Mouse (Mus musculus) hindbrain, embryonic 11.5 days (tissue): Measurements from ENCODE around the gene Dcakd. TPM values are rescaled to one million over a fixed set of nuclear protein-coding genes. Genes with fewer than 3 reads are reported as not detected.

ENCODE experiments used
- ATAC-seq: fragments of 200-750 bp; cut with Nextera tagmentation; 2 replicates; pipeline ENCODE4 v1.8.0; 2017; ENCODE audit warnings: mild to moderate bottlenecking, moderate TSS enrichment, moderate library complexity; ENCODE audit not compliant: low FRiP score
- DNase-seq: peaks from one replicate; pipeline ENCODE4 v3.0.0-alpha.2; 2015; ENCODE audit warnings: low spot score
- H3K27ac ChIP-seq: fragments of 300-500 bp; sonication (generic); 2 replicates; pipeline ENCODE4 v1.5.1; 2014; ENCODE audit warnings: mild to moderate bottlenecking, low read depth, low read length
- H3K27me3 ChIP-seq: fragments of 300-500 bp; sonication (generic); 2 replicates; pipeline ENCODE4 v1.6.1; 2014; ENCODE audit warnings: mild to moderate bottlenecking, low read length, moderate library complexity, mixed read lengths; ENCODE audit not compliant: control insufficient read depth, insufficient read depth
- H3K36me3 ChIP-seq: fragments of 300-500 bp; sonication (generic); 2 replicates; pipeline ENCODE4 v1.6.1; 2014; ENCODE audit warnings: mild to moderate bottlenecking, low read length, moderate library complexity, mixed read lengths; ENCODE audit not compliant: control insufficient read depth, insufficient read depth
- H3K4me1 ChIP-seq: fragments of 300-500 bp; sonication (generic); replicated peaks from 2 replicates; pipeline ENCODE4 v1.6.1; 2014; ENCODE audit warnings: low read length, mixed read lengths; ENCODE audit not compliant: control insufficient read depth, insufficient read depth
- H3K4me2 ChIP-seq: fragments of 300-500 bp; sonication (generic); replicated peaks from 2 replicates; pipeline ENCODE4 v1.6.1; 2014; ENCODE audit warnings: mild to moderate bottlenecking, low read depth, low read length
- H3K4me3 ChIP-seq: fragments of 300-500 bp; sonication (generic); 2 replicates; pipeline ENCODE4 v1.5.1; 2014; ENCODE audit warnings: low read depth, low read length
- H3K9ac ChIP-seq: fragments of 300-500 bp; sonication (generic); 2 replicates; pipeline ENCODE4 v1.6.1; 2014; ENCODE audit warnings: low read depth, low read length
- H3K9me3 ChIP-seq: fragments of 300-500 bp; sonication (generic); 2 replicates; pipeline ENCODE4 v1.6.1; 2016; ENCODE audit warnings: low read length; ENCODE audit not compliant: control insufficient read depth
- WGBS: fragments of 180-500 bp; shearing (Covaris S2); extraction: QIAGEN DNeasy Blood & Tissue Kit; methylation state at CpG from one replicate; pipeline ENCODE4 v1.1.7; 2014; 5-methylcytosine and 5-hydroxymethylcytosine counted together
- polyA plus RNA-seq: library from polyadenylated mRNA; unstranded; fragments of >200 nt; fragmentation: Nextera tagmentation; extraction: Ambion mirVana; gene quantifications from 2 replicates; pipeline ENCODE4 v1.2.1, GENCODE M21; 2014

Gene Dcakd
- polyA plus RNA-seq: 228 and 229 TPM in 2 replicates

- ATAC-seq: peak; percentile 99
- Histone ChIP-seq H3K9ac (peak within 1 kb of the TSS; percentile 77), H3K27ac (0 out of 2 replicates have a peak within 1 kb of the TSS, but pooled peaks have one; percentile 3), H3K9me3 (no peaks in the 10 kb centered on the region), H3K4me1 (no peaks in the 10 kb centered on the region), H3K36me3 (no peaks in the 10 kb centered on the region), H3K4me2 (peak within 1 kb of the TSS; percentile 49), H3K4me3 (peak within 1 kb of the TSS; percentile 69), H3K27me3 (no peaks in the 10 kb centered on the region)
- DNase-seq: peak; percentile 95
- under 1% methylated on average over 36 of the region's 36 CpGs for WGBS
Observed at GRCm38 (mm10) chr11:103028176-103028891, at the start of gene Dcakd, which contains the start of gene Nmt1. Gene Dcakd, minus strand, starts transcription at chr11:103028333. Gene Nmt1, plus strand, starts transcription at chr11:103028190.

- Histone ChIP-seq H3K27me3 (peaks cover 12% of the 10 kb centered on the region), H3K4me3 (no peak overlapping the region), H3K9me3 (no peaks in the 10 kb centered on the region), H3K9ac (no peak overlapping the region), H3K36me3 (no peaks in the 10 kb centered on the region), H3K27ac (no peak overlapping the region), H3K4me2 (no peak overlapping the region), H3K4me1 (peaks cover 5% of the 10 kb centered on the region; the same call in 1 of the 2 replicates)
- DNase-seq (no peak), ATAC-seq (no peak)
- 83% methylated on average over 8 of the region's 8 CpGs for WGBS
Observed at GRCm38 (mm10) chr11:103076581-103076980, 48.4 kb upstream of the Dcakd start.

- WGBS: 94% methylated on average over 7 of the region's 7 CpGs
- no peak for ATAC-seq
Observed at GRCm38 (mm10) chr11:103076010-103076409, 47.9 kb upstream of the Dcakd start.

GRCm38 (mm10) chr11:103074796-103075323 lies 46.7 kb upstream of the Dcakd start:
- Histone ChIP-seq H3K36me3 (no peaks in the 10 kb centered on the region), H3K27ac (no peak overlapping the region), H3K9ac (no peak overlapping the region), H3K27me3 (peaks cover 1% of the 10 kb centered on the region), H3K4me2 (no peak overlapping the region), H3K4me3 (no peak overlapping the region), H3K4me1 (no peaks in the 10 kb centered on the region; the same call in 1 of the 2 replicates), H3K9me3 (no peaks in the 10 kb centered on the region)
- no peak for ATAC-seq
- WGBS: 30% methylated on average over 10 of the region's 10 CpGs
- DNase-seq: peak; percentile 15

More at GRCm38 (mm10) chr11:103076010-103076409, 47.9 kb upstream of the Dcakd start:
- H3K27me3 ChIP-seq: peaks cover 12% of the 10 kb centered on the region
- no peak overlapping the region for H3K9ac ChIP-seq
- no peak for DNase-seq
- H3K9me3 ChIP-seq: no peaks in the 10 kb centered on the region
- no peak overlapping the region for H3K4me2 ChIP-seq
- H3K36me3 ChIP-seq: no peaks in the 10 kb centered on the region
- no peak overlapping the region for H3K4me3 ChIP-seq
- H3K27ac ChIP-seq: no peak overlapping the region
- peaks cover 5% of the 10 kb centered on the region; the same call in 1 of the 2 replicates for H3K4me1 ChIP-seq

GRCm38 (mm10) chr11:103074121-103074650 lies 46.1 kb upstream of the Dcakd start:
- Histone ChIP-seq H3K4me2 (no peak overlapping the region), H3K4me3 (no peak overlapping the region), H3K9me3 (no peaks in the 10 kb centered on the region), H3K36me3 (no peaks in the 10 kb centered on the region), H3K27ac (no peak overlapping the region), H3K4me1 (no peaks in the 10 kb centered on the region; the same call in 1 of the 2 replicates), H3K27me3 (no peaks in the 10 kb centered on the region), H3K9ac (no peak overlapping the region)
- no peak for ATAC-seq
- 57% methylated on average over 10 of the region's 10 CpGs for WGBS
- DNase-seq: no peak

- Histone ChIP-seq H3K4me3 (no peak overlapping the region), H3K36me3 (peaks cover 4% of the 10 kb centered on the region; the same call in 1 of the 2 replicates), H3K9ac (no peak overlapping the region), H3K4me2 (no peak overlapping the region), H3K27me3 (no peaks in the 10 kb centered on the region), H3K9me3 (no peaks in the 10 kb centered on the region), H3K27ac (no peak overlapping the region), H3K4me1 (no peaks in the 10 kb centered on the region; the same call in 1 of the 2 replicates)
- no peak for DNase-seq
- WGBS: 92% methylated on average over 7 of the region's 7 CpGs
- ATAC-seq: no peak
Observed at GRCm38 (mm10) chr11:103073671-103074070, 45.5 kb upstream of the Dcakd start.

GRCm38 (mm10) chr11:103070322-103070880 lies 42.3 kb upstream of the Dcakd start:
- no peak for DNase-seq
- 88% methylated on average over 10 of the region's 10 CpGs for WGBS
- no peaks in the 10 kb centered on the region for H3K27me3 ChIP-seq
- no peak overlapping the region for H3K9ac ChIP-seq
- H3K4me1 ChIP-seq: no peaks in the 10 kb centered on the region; the same call in 1 of the 2 replicates
- H3K27ac ChIP-seq: no peak overlapping the region
- no peak overlapping the region for H3K4me3 ChIP-seq
- no peak overlapping the region for H3K4me2 ChIP-seq
- no peak for ATAC-seq
- no peaks in the 10 kb centered on the region for H3K9me3 ChIP-seq
- peaks cover 9% of the 10 kb centered on the region for H3K36me3 ChIP-seq

- Histone ChIP-seq H3K36me3 (peaks cover 12% of the 10 kb centered on the region), H3K4me1 (no peaks in the 10 kb centered on the region; the same call in 1 of the 2 replicates), H3K4me2 (no peak overlapping the region), H3K4me3 (no peak overlapping the region), H3K27ac (no peak overlapping the region), H3K27me3 (no peaks in the 10 kb centered on the region), H3K9ac (no peak overlapping the region), H3K9me3 (no peaks in the 10 kb centered on the region)
- ATAC-seq (no peak), DNase-seq (no peak)
- 92% methylated on average over 2 of the region's 2 CpGs for WGBS
Observed at GRCm38 (mm10) chr11:103069731-103070130, 41.6 kb upstream of the Dcakd start.
